Mouse (Mus musculus) kidney, postnatal 25 days (tissue): ENCODE data around the gene Mpzl1.
"Not testable (repeated sequence)": the region's sequence is repeated elsewhere in the genome, so short reads cannot be mapped to it uniquely, and the experiment has no call there.

Experiments
- DNase-seq, 2 experiments: peaks; one replicate each; pipeline ENCODE4 v3.0.0; 2021; ENCODE audit warnings: mixed read lengths in 2 of 2

Mpzl1 gene

GRCm38 (mm10) chr1:165634151-165634884 is at the start of gene Mpzl1:
Gene Mpzl1, minus strand, starts transcription at chr1:165634538.
- peak; percentile 99 to 100 for DNase-seq

GRCm38 (mm10) chr1:165682056-165682853 is 47.9 kb upstream of the Mpzl1 start:
- peak in 1 of 2 experiments; percentile 53 for DNase-seq

- DNase-seq = no peak
These were observed 46.9 kb upstream of the Mpzl1 start for GRCm38 (mm10) chr1:165681045-165681794.

GRCm38 (mm10) chr1:165680086-165680485 is 45.7 kb upstream of the Mpzl1 start:
- DNase-seq = not testable (repeated sequence)

GRCm38 (mm10) chr1:165679618-165679997 is 45.3 kb upstream of the Mpzl1 start:
- peak; percentile 56 to 70 for DNase-seq

- DNase-seq = no peak
These were observed 44.7 kb upstream of the Mpzl1 start for GRCm38 (mm10) chr1:165678861-165679617.

GRCm38 (mm10) chr1:165677558-165677957 is 43.2 kb upstream of the Mpzl1 start:
- DNase-seq = no peak

GRCm38 (mm10) chr1:165676993-165677392 is 42.7 kb upstream of the Mpzl1 start:
- no peak for DNase-seq

GRCm38 (mm10) chr1:165675167-165675566 is 40.8 kb upstream of the Mpzl1 start:
- DNase-seq = no peak

- DNase-seq = no peak
These were observed 38.0 kb upstream of the Mpzl1 start for GRCm38 (mm10) chr1:165672355-165672754.

GRCm38 (mm10) chr1:165670056-165670455 is 35.7 kb upstream of the Mpzl1 start:
- no peak for DNase-seq

GRCm38 (mm10) chr1:165668904-165669303 is 34.6 kb upstream of the Mpzl1 start:
- DNase-seq = no peak

- DNase-seq = no peak
These were observed 33.0 kb upstream of the Mpzl1 start for GRCm38 (mm10) chr1:165667380-165667779.

GRCm38 (mm10) chr1:165666944-165667343 is 32.6 kb upstream of the Mpzl1 start:
- no peak for DNase-seq

GRCm38 (mm10) chr1:165665758-165666157 is 31.4 kb upstream of the Mpzl1 start:
- DNase-seq = peak; percentile 45 to 57

GRCm38 (mm10) chr1:165663277-165663676 is 28.9 kb upstream of the Mpzl1 start:
- DNase-seq = no peak

GRCm38 (mm10) chr1:165662426-165663192 is 28.3 kb upstream of the Mpzl1 start:
- DNase-seq = no peak

- no peak for DNase-seq
These were observed 27.4 kb upstream of the Mpzl1 start for GRCm38 (mm10) chr1:165661725-165662124.

- DNase-seq = no peak
These were observed 26.9 kb upstream of the Mpzl1 start for GRCm38 (mm10) chr1:165661191-165661590.

GRCm38 (mm10) chr1:165660774-165661173 is 26.4 kb upstream of the Mpzl1 start:
- DNase-seq = peak; percentile 54 to 82

GRCm38 (mm10) chr1:165658602-165659001 is 24.3 kb upstream of the Mpzl1 start:
- peak; percentile 86 to 91 for DNase-seq

GRCm38 (mm10) chr1:165655482-165655881 is 21.1 kb upstream of the Mpzl1 start:
- peak; percentile 49 to 55 for DNase-seq
